Mouse (Mus musculus) ovary, postnatal 14 days (tissue): ENCODE data around the gene Fibcd1.

Experiments
- DNase-seq: peaks from one replicate; pipeline ENCODE4 v3.0.0; 2022; ENCODE audit warnings: low spot score

Fibcd1 gene

GRCm38 (mm10) chr2:31857180-31857579, 11.4 kb upstream of the Fibcd1 start:
- DNase-seq, result no peak

GRCm38 (mm10) chr2:31855991-31856390, 10.2 kb upstream of the Fibcd1 start:
- DNase-seq, result no peak

- DNase-seq, result no peak
These were observed 4.3 kb upstream of the Fibcd1 start for GRCm38 (mm10) chr2:31850141-31850540.

- no peak for DNase-seq
These were observed 2.1 kb upstream of the Fibcd1 start for GRCm38 (mm10) chr2:31847908-31848307.

GRCm38 (mm10) chr2:31846692-31847660, 1.2 kb upstream of the Fibcd1 start:
- no peak for DNase-seq

- no peak for DNase-seq
These were observed 301 bp downstream of the Fibcd1 start for GRCm38 (mm10) chr2:31845512-31845895.

- DNase-seq, result no peak
These were observed 1.1 kb downstream of the Fibcd1 start for GRCm38 (mm10) chr2:31844729-31845136.

GRCm38 (mm10) chr2:31838868-31839267, 6.9 kb downstream of the Fibcd1 start:
- DNase-seq, result no peak

- no peak for DNase-seq
These were observed 8.8 kb downstream of the Fibcd1 start for GRCm38 (mm10) chr2:31836985-31837384.

- DNase-seq, result no peak
These were observed 9.7 kb downstream of the Fibcd1 start for GRCm38 (mm10) chr2:31836091-31836490.

- DNase-seq, result no peak
These were observed 17.4 kb downstream of the Fibcd1 start for GRCm38 (mm10) chr2:31828311-31828825.

GRCm38 (mm10) chr2:31827877-31828276, 17.9 kb downstream of the Fibcd1 start:
- DNase-seq, result no peak

- DNase-seq, result no peak
These were observed 19.4 kb downstream of the Fibcd1 start for GRCm38 (mm10) chr2:31826094-31827085.

GRCm38 (mm10) chr2:31825469-31825911, 20.3 kb downstream of the Fibcd1 start:
- DNase-seq, result no peak

- DNase-seq, result no peak
These were observed 21.7 kb downstream of the Fibcd1 start for GRCm38 (mm10) chr2:31823933-31824730.

- DNase-seq, result no peak
These were observed 23.1 kb downstream of the Fibcd1 start for GRCm38 (mm10) chr2:31822524-31823371.

GRCm38 (mm10) chr2:31815367-31815766, 30.4 kb downstream of the Fibcd1 start:
- DNase-seq, result peak; percentile 52

- no peak for DNase-seq
These were observed 31.1 kb downstream of the Fibcd1 start for GRCm38 (mm10) chr2:31814699-31815098.

GRCm38 (mm10) chr2:31813641-31814040, 32.2 kb downstream of the Fibcd1 start:
- no peak for DNase-seq
